Mouse (Mus musculus): ENCODE data around the gene Plekhm1.
"Not testable (repeated sequence)": the region's sequence is repeated elsewhere in the genome, so short reads cannot be mapped to it uniquely, and the experiment has no call there.

DNA sequence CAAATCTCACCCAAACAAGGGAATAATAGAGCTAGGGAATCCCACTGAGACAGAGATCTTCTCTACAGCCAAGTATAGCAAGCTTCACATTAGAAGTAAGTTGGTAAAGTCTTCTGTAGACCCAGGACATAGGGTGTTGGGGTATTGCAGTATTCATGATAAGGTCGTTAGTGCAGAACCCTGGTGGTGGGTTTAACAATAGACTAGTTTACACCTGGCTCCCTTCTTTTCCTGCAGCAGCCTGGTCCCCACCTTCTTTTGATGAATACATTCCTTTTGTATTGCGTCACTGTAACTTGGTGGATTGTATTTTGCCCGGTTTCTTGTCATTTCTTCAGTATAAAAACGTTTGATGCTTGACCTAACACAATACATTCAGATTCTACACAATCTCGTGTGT lies 5.4 kb downstream of the Plekhm1 start:
- not testable (repeated sequence) for TF ChIP-seq CTCF (IDR thresholded peaks at IDR 0.05; ENCODE audit: control insufficient read depth, insufficient read depth, insufficient replicate concordance, low read depth, low read length); POLR2A (IDR thresholded peaks at IDR 0.05; ENCODE audit: control insufficient read depth, low read depth, low read length)
